Mouse (Mus musculus): ENCODE measurements around the gene Gna15.

- TF ChIP-seq CTCF (IDR thresholded peaks at IDR 0.05) (no peak), EP300 (IDR thresholded peaks at IDR 0.05) (no peak)
Measured at GRCm38 (mm10) chr10:81469253-81469652, 54.8 kb downstream of the Gna15 start.
